Mouse (Mus musculus) MEL (cell line): ENCODE data around the gene Mrrf. TPM values are rescaled to one million over a fixed set of nuclear protein-coding genes. Genes with fewer than 3 reads are reported as not detected.

ENCODE experiments used
- DNase-seq: peaks from one replicate; pipeline ENCODE4 v3.0.0; 2011; ENCODE audit warnings: low read depth, low spot score
- H3K27ac ChIP-seq: 2 replicates; pipeline ENCODE4 v1.5.1; 2012; ENCODE audit warnings: low read depth, mild to moderate bottlenecking, control low read depth, low read length, moderate library complexity; ENCODE audit not compliant: control insufficient read depth
- H3K27me3 ChIP-seq, 2 experiments: fragments of 150-350 bp in 1 of 2; sonication (generic) in 1 of 2; 2 replicates each; pipeline ENCODE4 v1.6.1; 2012; ENCODE audit warnings: low read length in 2 of 2, mild to moderate bottlenecking in 2 of 2, improper control_type of control experiment in 1 of 2, moderate library complexity in 1 of 2; ENCODE audit not compliant: insufficient read depth in 2 of 2, control insufficient read depth in 1 of 2
- H3K36me3 ChIP-seq, 2 experiments: 2 replicates each; pipeline ENCODE4 v1.6.1; 2012 to 2014; ENCODE audit warnings: low read length in 2 of 2, improper control_type of control experiment in 1 of 2, inconsistent platforms in 1 of 2, mild to moderate bottlenecking in 1 of 2; ENCODE audit not compliant: insufficient read depth in 2 of 2, control insufficient read depth in 1 of 2
- H3K4me1 ChIP-seq, 2 experiments: fragments of 150-350 bp in 1 of 2; sonication (generic) in 1 of 2; 2 replicates each; pipeline ENCODE4 v1.6.1; 2012; ENCODE audit warnings: low read length in 2 of 2, improper control_type of control experiment in 1 of 2, mild to moderate bottlenecking in 1 of 2; ENCODE audit not compliant: insufficient read depth in 2 of 2, control insufficient read depth in 1 of 2
- H3K4me3 ChIP-seq, 2 experiments: fragments of 150-350 bp in 1 of 2; sonication (generic) in 1 of 2; 2 replicates each; pipeline ENCODE4 v1.5.1; 2012; ENCODE audit warnings: low read depth in 2 of 2, low read length in 2 of 2, mild to moderate bottlenecking in 2 of 2, moderate library complexity in 2 of 2, control low read depth in 1 of 2, improper control_type of control experiment in 1 of 2; ENCODE audit not compliant: control insufficient read depth in 1 of 2, insufficient read depth in 1 of 2
- H3K79me2 ChIP-seq: 2 replicates; pipeline ENCODE4 v1.6.1; 2012; ENCODE audit warnings: mild to moderate bottlenecking, low read length, moderate library complexity; ENCODE audit not compliant: control insufficient read depth, poor library complexity, insufficient read depth
- H3K9ac ChIP-seq: 2 replicates; pipeline ENCODE4 v1.6.1; 2012; ENCODE audit warnings: low read depth, mild to moderate bottlenecking, control low read depth, low read length, moderate library complexity; ENCODE audit not compliant: control insufficient read depth, poor library complexity, severe bottlenecking
- H3K9me3 ChIP-seq: fragments of 150-350 bp; sonication (generic); replicated peaks from 2 replicates; pipeline ENCODE4 v1.6.1; 2012; ENCODE audit warnings: mild to moderate bottlenecking, low read length, improper control_type of control experiment, moderate library complexity; ENCODE audit not compliant: insufficient read depth
- CHD1 ChIP-seq: IDR thresholded peaks from 2 replicates; pipeline ENCODE4 v1.6.1; 2012; ENCODE audit warnings: low read depth, mild to moderate bottlenecking, inconsistent platforms, low read length, improper control_type of control experiment
- CHD2 ChIP-seq: IDR thresholded peaks from 2 replicates; pipeline ENCODE4 v1.6.1; 2011; ENCODE audit warnings: low read length, improper control_type of control experiment
- ETS1 ChIP-seq: IDR thresholded peaks from 2 replicates; pipeline ENCODE4 v1.6.1; 2012; ENCODE audit warnings: low read depth, mild to moderate bottlenecking, inconsistent platforms, low read length, improper control_type of control experiment, moderate library complexity
- GABPA ChIP-seq: IDR thresholded peaks from 2 replicates; pipeline ENCODE4 v1.6.1; 2012; ENCODE audit warnings: low read depth, mild to moderate bottlenecking, inconsistent platforms, low read length, improper control_type of control experiment, moderate library complexity
- GATA1 ChIP-seq: IDR thresholded peaks from 2 replicates; pipeline ENCODE4 v1.6.1; 2011; ENCODE audit warnings: low read depth, low read length, improper control_type of control experiment
- HCFC1 ChIP-seq: IDR thresholded peaks from 2 replicates; pipeline ENCODE4 v1.6.1; 2012; ENCODE audit warnings: low read depth, mild to moderate bottlenecking, inconsistent platforms, low read length, improper control_type of control experiment, moderate library complexity
- KAT2A ChIP-seq: conservative IDR thresholded peaks from 2 replicates; pipeline ENCODE4 v1.6.1; 2012; ENCODE audit warnings: low read depth, low read length, improper control_type of control experiment, inconsistent platforms
- MAFK ChIP-seq: IDR thresholded peaks from 2 replicates; pipeline ENCODE4 v1.6.1; 2011; ENCODE audit warnings: low read depth, mild to moderate bottlenecking, low read length, improper control_type of control experiment, borderline replicate concordance
- MAZ ChIP-seq: IDR thresholded peaks from 2 replicates; pipeline ENCODE4 v1.6.1; 2012; ENCODE audit warnings: low read depth, mild to moderate bottlenecking, inconsistent platforms, low read length, improper control_type of control experiment
- MEF2A ChIP-seq: IDR thresholded peaks from 2 replicates; pipeline ENCODE4 v1.6.1; 2014; ENCODE audit warnings: low read depth, mild to moderate bottlenecking, inconsistent platforms, low read length, improper control_type of control experiment; ENCODE audit not compliant: poor library complexity, insufficient replicate concordance, severe bottlenecking; ENCODE audit errors: extremely low read depth
- POLR2A ChIP-seq, 2 experiments: IDR thresholded peaks; 2 replicates each; pipeline ENCODE4 v1.6.1; 2011 to 2012; ENCODE audit warnings: low read length in 2 of 2, mild to moderate bottlenecking in 2 of 2, control low read depth in 1 of 2, improper control_type of control experiment in 1 of 2, low read depth in 1 of 2, moderate library complexity in 1 of 2; ENCODE audit not compliant: control insufficient read depth in 1 of 2, insufficient read depth in 1 of 2, poor library complexity in 1 of 2
- POLR2AphosphoS5 ChIP-seq: IDR thresholded peaks from 2 replicates; pipeline ENCODE4 v1.6.1; 2012; ENCODE audit warnings: low read depth, borderline replicate concordance, mild to moderate bottlenecking, inconsistent platforms, low read length, moderate library complexity, mixed read lengths
- RAD21 ChIP-seq: IDR thresholded peaks from 2 replicates; pipeline ENCODE4 v1.6.1; 2011; ENCODE audit warnings: mild to moderate bottlenecking, low read depth, low read length, improper control_type of control experiment
- TCF12 ChIP-seq: IDR thresholded peaks from 2 replicates; pipeline ENCODE4 v1.6.1; 2014; ENCODE audit warnings: low read depth, mild to moderate bottlenecking, inconsistent platforms, low read length, improper control_type of control experiment, moderate library complexity
- UBTF ChIP-seq: IDR thresholded peaks from 2 replicates; pipeline ENCODE4 v1.6.1; 2012; ENCODE audit warnings: low read depth, mild to moderate bottlenecking, inconsistent platforms, low read length, improper control_type of control experiment, moderate library complexity, borderline replicate concordance; ENCODE audit not compliant: insufficient read depth
- USF2 ChIP-seq, 2 experiments: IDR thresholded peaks; 2 replicates each; pipeline ENCODE4 v1.6.1; 2011 to 2012; ENCODE audit warnings: improper control_type of control experiment in 2 of 2, low read length in 2 of 2, borderline replicate concordance in 1 of 2, inconsistent platforms in 1 of 2, low read depth in 1 of 2, mild to moderate bottlenecking in 1 of 2; ENCODE audit not compliant: insufficient read depth in 1 of 2
- ZKSCAN1 ChIP-seq: IDR thresholded peaks from 2 replicates; pipeline ENCODE4 v1.6.1; 2012; ENCODE audit warnings: low read depth, mild to moderate bottlenecking, inconsistent platforms, low read length, improper control_type of control experiment, moderate library complexity
- ZMIZ1 ChIP-seq: IDR thresholded peaks from 2 replicates; pipeline ENCODE4 v1.6.1; 2012; ENCODE audit warnings: low read depth, mild to moderate bottlenecking, inconsistent platforms, low read length, improper control_type of control experiment, moderate library complexity
- ZNF384 ChIP-seq: IDR thresholded peaks from 2 replicates; pipeline ENCODE4 v1.6.1; 2012; ENCODE audit warnings: low read depth, mild to moderate bottlenecking, inconsistent platforms, low read length, improper control_type of control experiment
- polyA plus RNA-seq, 2 experiments: library from polyadenylated mRNA; stranded (reverse) in 1 of 2; unstranded in 1 of 2; fragments of >175 nt in 1 of 2; fragments of >200 nt in 1 of 2; gene quantifications; 2 replicates each; pipeline versions ENCODE4 v1.2.1 to v1.2.4; 2012; ENCODE audit warnings: low replicate concordance in 2 of 2, low read depth in 1 of 2; ENCODE audit not compliant: insufficient read length in 2 of 2, insufficient read depth in 1 of 2, missing spikeins in 1 of 2
- total RNA-seq: library from RNA; depleted of rRNA; stranded (reverse); fragments of 300-350 nt; gene quantifications from 2 replicates; pipeline ENCODE4 v1.2.3, GENCODE M21; 2012

Gene Mrrf
- total and polyA plus RNA-seq, 3 experiments = 28.0 to 31.2 TPM; not detected in 1

DNA sequence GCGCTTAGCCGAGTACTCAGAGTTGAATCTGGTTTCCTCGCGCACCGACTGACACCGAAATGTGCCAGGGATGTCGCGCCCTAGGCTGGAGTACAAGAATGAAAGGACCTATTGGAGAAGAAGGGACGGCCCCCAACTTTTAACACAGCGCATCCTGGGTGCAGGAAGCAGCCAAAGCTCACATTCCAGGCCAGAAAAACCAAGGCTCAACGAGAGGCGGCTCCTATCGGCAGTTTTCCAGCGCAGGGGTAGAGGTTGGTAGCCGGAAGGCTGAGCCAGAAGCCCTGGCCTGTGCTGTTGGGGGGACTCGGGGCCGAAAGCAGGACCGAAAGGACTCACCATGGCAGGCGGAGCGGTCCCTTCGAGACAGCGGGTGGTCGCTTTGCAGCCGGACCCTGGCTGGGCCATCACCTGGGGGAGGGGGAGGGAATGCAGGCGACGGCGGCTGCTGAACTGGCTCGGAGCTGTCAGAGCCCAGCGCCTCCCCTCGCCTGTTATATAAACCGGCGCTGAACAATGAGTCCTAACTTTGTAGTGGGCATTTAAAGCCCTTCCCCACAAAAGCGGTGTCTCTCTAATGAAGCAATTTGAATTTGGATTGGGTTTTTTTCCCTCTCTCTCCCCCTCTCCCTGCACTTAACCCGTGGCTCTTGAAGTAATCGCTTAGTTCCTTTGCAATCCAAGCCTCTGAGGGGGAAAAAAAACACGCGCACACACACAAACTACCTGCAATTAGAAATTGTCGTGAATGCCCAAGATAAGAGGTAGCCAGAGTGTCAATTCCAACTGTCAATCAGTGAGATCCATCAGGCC is 32.4 kb upstream of the Mrrf start:
- no peak overlapping the region for H3K4me3 ChIP-seq
- no peak for TF ChIP-seq ETS1
- TF ChIP-seq POLR2AphosphoS5 = no peak
- no peak for TF ChIP-seq RAD21
- TF ChIP-seq USF2 (IDR thresholded peaks at IDR 0.05; ENCODE audit: borderline replicate concordance in 1 of 2, insufficient read depth in 1 of 2, low read depth in 1 of 2, low read length in 2 of 2) = no peak
- no peak for TF ChIP-seq CHD2
- no peak for TF ChIP-seq POLR2A (IDR thresholded peaks at IDR 0.05; ENCODE audit: control insufficient read depth in 1 of 2, insufficient read depth in 1 of 2, low read depth in 1 of 2, low read length in 2 of 2, poor library complexity in 1 of 2)
- TF ChIP-seq GABPA = no peak
- no peak for TF ChIP-seq CHD1
- no peak for TF ChIP-seq ZMIZ1
- no peak for TF ChIP-seq ZKSCAN1
- TF ChIP-seq, all 39 proteins: peak for 0

DNA sequence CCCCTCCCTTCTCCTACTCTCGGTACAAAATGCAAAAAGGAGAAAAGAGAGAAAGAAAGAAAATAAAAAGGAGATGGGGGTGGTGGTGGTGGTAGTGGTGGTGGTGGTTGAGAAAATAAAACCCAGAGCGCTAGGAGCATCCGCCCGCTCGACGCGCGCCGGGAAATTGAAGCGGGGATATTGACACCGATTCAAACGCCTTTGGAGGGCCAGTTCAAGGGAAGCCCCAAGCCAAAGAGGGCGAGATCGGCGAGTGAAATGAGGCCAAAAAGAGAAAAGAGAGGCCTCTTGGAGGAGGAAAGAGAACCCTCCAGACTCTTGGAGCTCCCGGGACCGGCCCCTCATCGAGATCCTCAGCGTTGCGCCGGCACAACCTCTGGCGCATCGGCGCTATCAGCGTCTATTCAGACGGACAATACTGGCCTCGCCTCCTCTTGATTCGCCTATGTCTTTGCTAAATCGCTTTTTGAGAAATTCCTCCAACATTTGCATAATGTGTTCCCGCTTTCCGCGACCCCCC is 31.7 kb upstream of the Mrrf start:
- no peak overlapping the region for H3K27ac ChIP-seq
- H3K36me3 ChIP-seq = no peaks in the 10 kb centered on the region
- TF ChIP-seq UBTF (no peak), HCFC1 (no peak), GATA1 (no peak), ZKSCAN1 (no peak), KAT2A (no peak), ZNF384 (no peak), MAFK (no peak), TCF12 (no peak), MEF2A (no peak), MAZ (no peak)
- no peak overlapping the region for H3K4me3 ChIP-seq
- no peaks in the 10 kb centered on the region for H3K9me3 ChIP-seq
- DNase-seq = no peak
- H3K4me1 ChIP-seq = no peaks in the 10 kb centered on the region
- no peaks in the 10 kb centered on the region for H3K79me2 ChIP-seq
- H3K9ac ChIP-seq = no peak overlapping the region
- H3K27me3 ChIP-seq = no peaks in the 10 kb centered on the region; a peak in 2 of 4 replicates

More for the DNA sequence above, 32.4 kb upstream of the Mrrf start:
- Histone ChIP-seq H3K9ac (no peak overlapping the region), H3K4me1 (no peaks in the 10 kb centered on the region), H3K27me3 (peaks cover 0 to under 1% of the 10 kb centered on the region in 2 experiments; a peak in 3 of 4 replicates), H3K27ac (no peak overlapping the region), H3K9me3 (no peaks in the 10 kb centered on the region), H3K36me3 (no peaks in the 10 kb centered on the region), H3K79me2 (no peaks in the 10 kb centered on the region)
- no peak for DNase-seq
